Mouse (Mus musculus) limb, embryonic 14.5 days (tissue): ENCODE results near the gene Olfr1395. TPM values are rescaled to one million over a fixed set of nuclear protein-coding genes. Genes with fewer than 3 reads are reported as not detected.
A peak's percentile ranks its signal among the peaks of the same experiment; 100 is the strongest.

Source experiments
- ATAC-seq: fragments of 200-750 bp; cut with Nextera tagmentation; 2 replicates; pipeline ENCODE4 v1.8.0; 2017; ENCODE audit warnings: low read depth, moderate number of reproducible peaks, moderate TSS enrichment; ENCODE audit not compliant: low FRiP score
- DNase-seq: peaks from one replicate; pipeline ENCODE4 v3.0.0-alpha.2; 2015; ENCODE audit warnings: low spot score
- H3K27ac ChIP-seq: fragments of 300-500 bp; sonication (generic); replicated peaks from 2 replicates; pipeline ENCODE4 v1.5.1; 2014; ENCODE audit warnings: low read depth, mild to moderate bottlenecking, low read length, moderate library complexity, mixed read lengths
- H3K27me3 ChIP-seq: fragments of 300-500 bp; sonication (generic); 2 replicates; pipeline ENCODE4 v1.6.1; 2014; ENCODE audit warnings: low read length, mixed read lengths; ENCODE audit not compliant: control insufficient read depth, insufficient read depth
- H3K36me3 ChIP-seq: fragments of 300-500 bp; sonication (generic); 2 replicates; pipeline ENCODE4 v1.6.1; 2014; ENCODE audit warnings: mild to moderate bottlenecking, low read length, moderate library complexity, mixed read lengths; ENCODE audit not compliant: control insufficient read depth, insufficient read depth
- H3K4me1 ChIP-seq: fragments of 300-500 bp; sonication (generic); 2 replicates; pipeline ENCODE4 v1.6.1; 2014; ENCODE audit warnings: antibody characterized with exemption, low read length, mixed read lengths; ENCODE audit not compliant: control insufficient read depth, insufficient read depth
- H3K4me2 ChIP-seq: fragments of 300-500 bp; sonication (generic); replicated peaks from 2 replicates; pipeline ENCODE4 v1.6.1; 2014; ENCODE audit warnings: low read depth, mild to moderate bottlenecking, low read length, moderate library complexity; ENCODE audit not compliant: severe bottlenecking
- H3K4me3 ChIP-seq: fragments of 300-500 bp; sonication (generic); replicated peaks from 2 replicates; pipeline ENCODE4 v1.5.1; 2014; ENCODE audit warnings: low read length
- H3K9ac ChIP-seq: fragments of 300-500 bp; sonication (generic); 2 replicates; pipeline ENCODE4 v1.6.1; 2014; ENCODE audit warnings: mild to moderate bottlenecking, low read depth, low read length, moderate library complexity; ENCODE audit not compliant: severe bottlenecking
- H3K9me3 ChIP-seq: fragments of 300-500 bp; sonication (generic); 2 replicates; pipeline ENCODE4 v1.6.1; 2016; ENCODE audit warnings: low read length; ENCODE audit not compliant: control insufficient read depth
- POLR2A ChIP-seq: fragments of 200-500 bp; IDR thresholded peaks from 2 replicates; pipeline ENCODE4 v1.8.0; 2012; ENCODE audit warnings: inconsistent platforms, mild to moderate bottlenecking, moderate library complexity, borderline replicate concordance; ENCODE audit not compliant: insufficient read depth, insufficient read length; ENCODE audit errors: extremely low read depth
- WGBS: fragments of 180-500 bp; shearing (Covaris S2); extraction: QIAGEN DNeasy Blood & Tissue Kit; methylation state at CpG from one replicate; pipeline ENCODE4 v1.1.7; 2014; 5-methylcytosine and 5-hydroxymethylcytosine counted together
- polyA plus RNA-seq, 2 experiments: library from polyadenylated mRNA; depleted of rRNA in 1 of 2; stranded (reverse) in 1 of 2; unstranded in 1 of 2; fragments of >200 nt; fragmentation: Nextera tagmentation in 1 of 2; extraction: Ambion mirVana in 1 of 2; gene quantifications; 2 replicates each; pipeline versions ENCODE4 v1.2.1 to v1.2.3; 2012 to 2014

Olfr1395 gene
- polyA plus RNA-seq, 2 experiments = not detected

GRCm38 (mm10) chr11:49183172-49183571, 41.1 kb downstream of the Olfr1395 start:
- TF ChIP-seq POLR2A = no peak
- 77% methylated on average over 1 of the region's 1 CpGs for WGBS
- DNase-seq = no peak

GRCm38 (mm10) chr11:49186452-49186851, 44.4 kb downstream of the Olfr1395 start:
- Histone ChIP-seq H3K27ac (no peak overlapping the region), H3K4me2 (no peak overlapping the region), H3K4me1 (no peaks in the 10 kb centered on the region), H3K9me3 (no peaks in the 10 kb centered on the region), H3K9ac (no peak overlapping the region), H3K4me3 (no peak overlapping the region), H3K27me3 (no peaks in the 10 kb centered on the region), H3K36me3 (no peaks in the 10 kb centered on the region)
- WGBS = 83% methylated on average over 6 of the region's 6 CpGs
- ATAC-seq (no peak), DNase-seq (no peak)
- TF ChIP-seq POLR2A = no peak

More at GRCm38 (mm10) chr11:49183172-49183571, 41.1 kb downstream of the Olfr1395 start:
- no peak for ATAC-seq
- Histone ChIP-seq H3K4me2 (no peak overlapping the region), H3K4me3 (no peak overlapping the region), H3K27ac (no peak overlapping the region), H3K9ac (no peak overlapping the region), H3K9me3 (no peaks in the 10 kb centered on the region), H3K27me3 (no peaks in the 10 kb centered on the region), H3K4me1 (no peaks in the 10 kb centered on the region), H3K36me3 (no peaks in the 10 kb centered on the region)

- Histone ChIP-seq H3K4me3 (no peak within 1 kb of the TSS), H3K27me3 (no peaks in the 10 kb centered on the region), H3K4me1 (no peaks in the 10 kb centered on the region), H3K27ac (no peak within 1 kb of the TSS), H3K9me3 (no peaks in the 10 kb centered on the region), H3K9ac (no peak within 1 kb of the TSS), H3K4me2 (no peak within 1 kb of the TSS), H3K36me3 (no peaks in the 10 kb centered on the region)
- TF ChIP-seq POLR2A = no peak
- 76% methylated on average over 8 of the region's 8 CpGs for WGBS
- DNase-seq (no peak), ATAC-seq (no peak)
These were observed 44.9 kb downstream of the Olfr1395 start, which contains the start of gene Btnl9 for GRCm38 (mm10) chr11:49186955-49187488. Gene Btnl9, minus strand, starts transcription at chr11:49187159.

- Histone ChIP-seq H3K4me1 (no peaks in the 10 kb centered on the region), H3K9ac (no peak overlapping the region), H3K36me3 (no peaks in the 10 kb centered on the region), H3K27me3 (no peaks in the 10 kb centered on the region), H3K27ac (no peak overlapping the region), H3K9me3 (no peaks in the 10 kb centered on the region), H3K4me3 (no peak overlapping the region), H3K4me2 (no peak overlapping the region)
- ATAC-seq = no peak
- TF ChIP-seq POLR2A = no peak
- 77% methylated on average over 10 of the region's 10 CpGs for WGBS
- no peak for DNase-seq
These were observed 45.6 kb downstream of the Olfr1395 start for GRCm38 (mm10) chr11:49187701-49188100.

GRCm38 (mm10) chr11:49189737-49190136, 47.7 kb downstream of the Olfr1395 start:
- no peaks in the 10 kb centered on the region for H3K4me1 ChIP-seq
- no peak overlapping the region for H3K9ac ChIP-seq
- H3K4me3 ChIP-seq = no peak overlapping the region
- DNase-seq (peak; percentile 58), ATAC-seq (no peak)
- no peak overlapping the region for H3K27ac ChIP-seq
- no peaks in the 10 kb centered on the region for H3K27me3 ChIP-seq
- no peak for TF ChIP-seq POLR2A
- no peaks in the 10 kb centered on the region for H3K9me3 ChIP-seq
- H3K4me2 ChIP-seq = no peak overlapping the region
- H3K36me3 ChIP-seq = no peaks in the 10 kb centered on the region
- WGBS = 3% methylated on average over 7 of the region's 7 CpGs
